Mouse (Mus musculus) heart, postnatal 25 days (tissue): Measurements from ENCODE around the gene Maml2. TPM values are rescaled to one million over a fixed set of nuclear protein-coding genes. Genes with fewer than 3 reads are reported as not detected.

ENCODE experiments used
- DNase-seq: peaks from one replicate; pipeline ENCODE4 v3.0.0; 2022; ENCODE audit warnings: low spot score
- intact Hi-C: fragments of 180-260 bp; cut with DNase I; formaldehyde crosslinking; loops from one replicate; pipeline ENCODE4 v1.15.1; 2025
- total RNA-seq, 2 experiments: library from RNA; stranded (reverse); gene quantifications; 2 replicates each; pipeline ENCODE4 v1.2.3; 2021

Maml2 gene
- total RNA-seq = 1 to 10 TPM; 5.0 to 6.4 TPM

- intact Hi-C loops = loop anchor here (2.0 to 5.0 kb wide), 6 partner anchors 51 to 419 kb away; partner anchors contain the start of genes Ccdc82 and Jrkl
- peak; percentile 62 for DNase-seq
Observed at GRCm38 (mm10) chr9:13297668-13298512, at the start of gene Maml2. Gene Maml2 (plus strand): TSS chr9:13297957.

- intact Hi-C loops = loop anchor here (5.0 kb wide), 1 partner anchor 49 kb away; the partner anchor contains the start of gene Maml2
- DNase-seq = no peak
Observed at GRCm38 (mm10) chr9:13248104-13248503, 49.7 kb upstream of the Maml2 start.

GRCm38 (mm10) chr9:13251251-13251650, 46.5 kb upstream of the Maml2 start:
- DNase-seq = no peak
- intact Hi-C loops = no loop called here

GRCm38 (mm10) chr9:13256726-13257125, 41.0 kb upstream of the Maml2 start:
- intact Hi-C loops = no loop called here
- DNase-seq = no peak

- intact Hi-C loops = no loop called here
- DNase-seq = no peak
Observed at GRCm38 (mm10) chr9:13258173-13258572, 39.6 kb upstream of the Maml2 start.

- intact Hi-C loops = no loop called here
- no peak for DNase-seq
Observed at GRCm38 (mm10) chr9:13260980-13261379, 36.8 kb upstream of the Maml2 start.

- intact Hi-C loops = no loop called here
- no peak for DNase-seq
Observed at GRCm38 (mm10) chr9:13273219-13273618, 24.5 kb upstream of the Maml2 start.

GRCm38 (mm10) chr9:13287482-13287881, 10.3 kb upstream of the Maml2 start:
- intact Hi-C loops = no loop called here
- no peak for DNase-seq

GRCm38 (mm10) chr9:13296274-13297121, 1.3 kb upstream of the Maml2 start:
- DNase-seq = peak; percentile 86
- intact Hi-C loops = loop anchor here (1.0 to 5.0 kb wide), 6 partner anchors 49 to 421 kb away; partner anchors contain the start of genes Ccdc82 and Jrkl

- intact Hi-C loops = loop anchor here (5.0 kb wide), 5 partner anchors 50 to 420 kb away; partner anchors contain the start of genes Ccdc82 and Jrkl
- no peak for DNase-seq
Observed at GRCm38 (mm10) chr9:13297122-13297667, 562 bp upstream of the Maml2 start.

GRCm38 (mm10) chr9:13298513-13298878, 739 bp downstream of the Maml2 start:
- intact Hi-C loops = loop anchor here (2.0 to 5.0 kb wide), 6 partner anchors 51 to 419 kb away; partner anchors contain the start of genes Ccdc82 and Jrkl
- no peak for DNase-seq

GRCm38 (mm10) chr9:13299190-13299589, 1.4 kb downstream of the Maml2 start:
- intact Hi-C loops = loop anchor here (2.0 to 5.0 kb wide), 6 partner anchors 52 to 418 kb away; partner anchors contain the start of genes Ccdc82 and Jrkl
- peak; percentile 17 for DNase-seq

- intact Hi-C loops = no loop called here
- DNase-seq = no peak
Observed at GRCm38 (mm10) chr9:13300041-13300441, 2.3 kb downstream of the Maml2 start.

- DNase-seq = no peak
- intact Hi-C loops = no loop called here
Observed at GRCm38 (mm10) chr9:13300891-13301782, 3.4 kb downstream of the Maml2 start.

GRCm38 (mm10) chr9:13302183-13302825, 4.5 kb downstream of the Maml2 start:
- DNase-seq = no peak
- intact Hi-C loops = no loop called here

- no peak for DNase-seq
- intact Hi-C loops = no loop called here
Observed at GRCm38 (mm10) chr9:13303099-13303771, 5.5 kb downstream of the Maml2 start.

GRCm38 (mm10) chr9:13303976-13304375, 6.2 kb downstream of the Maml2 start:
- intact Hi-C loops = no loop called here
- peak; percentile 16 for DNase-seq

- DNase-seq = no peak
Observed at GRCm38 (mm10) chr9:13306471-13306870, 8.7 kb downstream of the Maml2 start.

More at GRCm38 (mm10) chr9:13306471-13306870, 8.7 kb downstream of the Maml2 start:
- intact Hi-C loops = no loop called here
